Mouse (Mus musculus): Measurements from ENCODE around the gene Wdr13. TPM values are rescaled to one million over a fixed set of nuclear protein-coding genes. Genes with fewer than 3 reads are reported as not detected.
A peak's percentile ranks its signal among the peaks of the same experiment; 100 is the strongest.
"Not testable (repeated sequence)": the region's sequence is repeated elsewhere in the genome, so short reads cannot be mapped to it uniquely, and the experiment has no call there.

Gene Wdr13
- polyA plus RNA-seq, 1 experiment from 2014 or later = 70.5 TPM

DNA sequence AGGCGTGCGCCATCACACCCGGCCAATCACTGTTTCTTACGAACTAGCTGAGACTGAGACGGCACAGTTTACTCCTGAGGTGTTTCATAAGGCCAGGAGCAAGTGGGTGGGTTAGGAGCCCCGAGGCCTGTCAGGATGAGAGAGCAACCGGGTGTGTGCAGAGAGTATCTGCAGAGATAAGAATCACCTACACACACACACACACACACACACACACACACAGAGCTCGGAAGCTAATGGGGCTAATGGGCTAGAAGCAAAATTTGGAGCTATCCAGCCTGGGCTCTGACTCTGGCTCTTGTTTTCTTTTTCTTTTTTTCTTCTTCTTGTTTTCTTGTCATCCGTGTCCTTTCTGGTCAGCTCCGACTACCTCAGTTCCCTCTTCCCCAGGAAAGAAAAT, 37.1 kb downstream of the Wdr13 start:
- Histone ChIP-seq H3K4me1 (ENCODE audit: control insufficient read depth, insufficient read depth, low read length) (peaks cover 4% of the 10 kb centered on the region), H3K27me3 (ENCODE audit: control insufficient read depth, insufficient read depth, low read depth, low read length) (no peaks in the 10 kb centered on the region), H3K4me3 (ENCODE audit: low read depth, low read length) (peak overlapping the region; percentile 28), H3K27ac (ENCODE audit: low read length) (no peak overlapping the region), H3K9me3 (replicated peaks; ENCODE audit: control insufficient read depth, low read length, poor library complexity, severe bottlenecking) (no peaks in the 10 kb centered on the region), H3K4me2 (ENCODE audit: low read length) (peak overlapping the region; percentile 39), H3K36me3 (ENCODE audit: control insufficient read depth, insufficient read depth, low read length) (no peaks in the 10 kb centered on the region), H3K9ac (ENCODE audit: low read depth, low read length) (no peak overlapping the region)
- WGBS = 84% methylated on average over 10 of the region's 10 CpGs
- no peak for ATAC-seq

DNA sequence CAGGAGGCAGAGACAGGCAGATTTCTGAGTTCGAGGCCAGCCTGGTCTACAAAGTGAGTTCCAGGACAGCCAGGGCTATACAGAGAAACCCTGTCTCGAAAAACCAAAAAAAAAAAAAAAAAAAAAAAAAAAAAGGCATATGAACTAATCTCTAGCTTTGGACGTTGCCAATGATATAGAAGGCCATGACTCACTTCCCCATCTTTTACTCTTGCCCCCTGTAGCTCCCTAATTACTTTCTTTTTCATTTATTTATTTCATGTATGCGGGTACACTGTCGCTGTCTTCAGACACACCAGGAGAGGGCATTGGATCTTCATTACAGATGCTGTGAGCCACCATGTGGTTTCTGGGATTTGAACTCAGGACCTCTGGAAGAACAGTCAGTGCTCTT, 41.7 kb downstream of the Wdr13 start:
- WGBS = 86% methylated on average over 4 of the region's 5 CpGs
- H3K4me1 ChIP-seq (ENCODE audit: control insufficient read depth, insufficient read depth, low read length); H3K27ac ChIP-seq (ENCODE audit: low read length); H3K36me3 ChIP-seq (ENCODE audit: control insufficient read depth, insufficient read depth, low read length); H3K9me3 ChIP-seq (replicated peaks; ENCODE audit: control insufficient read depth, low read length, poor library complexity, severe bottlenecking); H3K9ac ChIP-seq (ENCODE audit: low read depth, low read length); H3K4me3 ChIP-seq (ENCODE audit: low read depth, low read length); ATAC-seq; H3K27me3 ChIP-seq (ENCODE audit: control insufficient read depth, insufficient read depth, low read depth, low read length); H3K4me2 ChIP-seq (ENCODE audit: low read length): not testable (repeated sequence)

DNA sequence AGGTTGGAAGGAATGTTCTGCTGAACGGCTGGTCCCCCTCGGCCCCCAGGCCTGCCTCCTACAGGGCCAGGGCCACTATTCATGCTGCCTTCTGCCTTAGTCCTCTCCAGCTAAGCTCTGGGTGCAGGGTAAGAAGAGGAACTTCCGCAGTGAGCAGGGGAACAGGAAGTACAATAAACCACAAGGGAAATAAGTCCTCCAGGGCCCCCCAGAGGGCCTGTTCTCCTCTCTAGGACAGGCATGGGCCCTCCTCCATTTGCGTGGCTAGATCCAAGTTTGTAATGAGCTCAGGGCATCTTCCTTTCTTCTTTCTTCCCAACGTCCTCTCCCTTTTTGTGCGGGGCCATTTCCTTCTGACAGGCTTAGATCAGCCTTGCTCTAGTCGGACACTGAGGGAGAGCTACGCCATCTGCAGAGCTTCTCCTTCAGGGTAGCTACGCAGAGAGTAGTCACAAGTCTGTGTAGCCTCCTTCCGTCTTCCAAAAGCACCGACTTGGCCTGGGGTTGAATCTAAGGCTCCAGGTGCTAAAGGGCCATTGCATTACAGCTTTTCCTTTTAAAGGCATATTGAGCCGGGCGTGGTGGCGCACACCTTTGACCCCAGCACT, 42.2 kb downstream of the Wdr13 start, which contains the start of gene Was:
TSS of gene Was (minus strand) at position 153 of the 608 bp plus-strand sequence.
- Histone ChIP-seq H3K9me3 (replicated peaks; ENCODE audit: control insufficient read depth, low read length, poor library complexity, severe bottlenecking) (no peaks in the 10 kb centered on the region), H3K9ac (ENCODE audit: low read depth, low read length) (no peak within 1 kb of the TSS), H3K27ac (ENCODE audit: low read length) (no peak within 1 kb of the TSS), H3K4me3 (ENCODE audit: low read depth, low read length) (no peak within 1 kb of the TSS), H3K4me2 (ENCODE audit: low read length) (no peak within 1 kb of the TSS), H3K36me3 (ENCODE audit: control insufficient read depth, insufficient read depth, low read length) (no peaks in the 10 kb centered on the region), H3K27me3 (ENCODE audit: control insufficient read depth, insufficient read depth, low read depth, low read length) (no peaks in the 10 kb centered on the region), H3K4me1 (ENCODE audit: control insufficient read depth, insufficient read depth, low read length) (no peaks in the 10 kb centered on the region)
- ATAC-seq = no peak
- WGBS = 87% methylated on average over 14 of the region's 14 CpGs

DNA sequence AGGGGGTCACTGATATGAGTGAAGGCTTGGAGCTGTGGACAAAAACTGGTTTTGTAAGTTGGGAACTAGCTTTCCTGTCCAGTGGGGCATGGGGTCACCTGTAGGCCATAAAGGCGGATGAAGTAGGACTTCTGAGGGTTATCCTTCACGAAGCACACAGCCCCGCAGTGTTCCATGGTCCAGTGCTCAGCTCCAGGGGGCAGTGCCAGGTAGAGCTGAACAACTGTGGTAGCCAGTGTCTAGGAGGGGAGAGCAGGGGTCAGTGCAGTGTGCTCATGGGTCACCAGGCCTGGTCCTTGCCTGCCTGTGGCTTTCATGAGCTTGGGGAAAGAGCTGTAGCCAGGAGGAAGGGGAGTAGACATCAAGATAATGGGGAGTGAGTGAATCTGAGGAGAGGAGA, 42.9 kb downstream of the Wdr13 start:
- Histone ChIP-seq H3K4me3 (ENCODE audit: low read depth, low read length) (no peak overlapping the region), H3K9me3 (replicated peaks; ENCODE audit: control insufficient read depth, low read length, poor library complexity, severe bottlenecking) (no peaks in the 10 kb centered on the region), H3K27me3 (ENCODE audit: control insufficient read depth, insufficient read depth, low read depth, low read length) (no peaks in the 10 kb centered on the region), H3K4me1 (ENCODE audit: control insufficient read depth, insufficient read depth, low read length) (no peaks in the 10 kb centered on the region), H3K36me3 (ENCODE audit: control insufficient read depth, insufficient read depth, low read length) (no peaks in the 10 kb centered on the region), H3K27ac (ENCODE audit: low read length) (no peak overlapping the region), H3K9ac (ENCODE audit: low read depth, low read length) (no peak overlapping the region), H3K4me2 (ENCODE audit: low read length) (no peak overlapping the region)
- no peak for ATAC-seq
- 86% methylated on average over 3 of the region's 3 CpGs for WGBS

DNA sequence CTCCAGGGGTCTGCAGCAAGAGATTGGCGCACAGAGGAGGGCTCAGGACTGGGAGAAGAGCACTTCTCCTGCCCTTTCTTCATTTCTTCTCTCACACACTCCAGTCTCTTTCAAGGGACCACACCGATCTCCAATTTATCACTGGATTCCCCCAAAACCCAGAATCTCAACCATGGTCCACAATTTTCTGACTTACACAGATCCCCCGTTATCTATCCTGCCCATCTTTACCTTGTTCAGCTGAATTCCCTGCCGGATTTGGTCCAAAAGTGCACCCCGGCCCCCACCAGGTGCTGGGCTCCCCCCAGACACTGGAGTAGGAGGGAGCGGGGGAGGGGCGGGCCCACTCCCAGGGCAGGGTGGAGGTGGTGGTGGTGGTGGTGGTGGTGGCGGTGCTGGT, 47.1 kb downstream of the Wdr13 start:
- Histone ChIP-seq H3K4me2 (ENCODE audit: low read length) (no peak overlapping the region), H3K4me3 (ENCODE audit: low read depth, low read length) (no peak overlapping the region), H3K27ac (ENCODE audit: low read length) (no peak overlapping the region), H3K9me3 (replicated peaks; ENCODE audit: control insufficient read depth, low read length, poor library complexity, severe bottlenecking) (no peaks in the 10 kb centered on the region), H3K9ac (ENCODE audit: low read depth, low read length) (no peak overlapping the region), H3K27me3 (ENCODE audit: control insufficient read depth, insufficient read depth, low read depth, low read length) (no peaks in the 10 kb centered on the region), H3K36me3 (ENCODE audit: control insufficient read depth, insufficient read depth, low read length) (no peaks in the 10 kb centered on the region), H3K4me1 (ENCODE audit: control insufficient read depth, insufficient read depth, low read length) (no peaks in the 10 kb centered on the region)
- ATAC-seq = no peak
- 85% methylated on average over 7 of the region's 8 CpGs for WGBS

DNA sequence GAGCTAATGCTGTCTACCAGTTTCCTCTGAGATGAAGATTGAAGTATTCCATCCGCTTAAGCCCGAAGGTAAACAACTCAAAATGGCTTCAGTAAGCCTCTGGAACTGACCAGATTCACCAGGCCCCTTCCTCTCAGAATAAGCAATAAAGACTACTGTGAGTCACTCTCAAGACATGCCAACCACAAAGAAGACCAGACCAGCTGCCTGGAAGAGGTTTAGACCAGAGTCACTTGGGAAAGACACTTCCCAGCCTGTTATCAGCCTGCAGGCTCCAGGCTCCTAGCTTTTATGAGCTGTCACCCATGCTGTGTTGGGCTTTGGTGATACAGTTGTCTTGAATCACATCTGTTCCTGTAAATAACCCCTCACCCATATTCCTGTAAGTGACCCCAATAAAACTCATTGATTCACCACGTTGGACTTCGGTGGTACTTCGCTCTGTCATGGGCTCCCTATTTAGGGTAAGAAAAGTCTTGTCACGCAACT, 47.9 kb downstream of the Wdr13 start:
- H3K4me2 ChIP-seq (ENCODE audit: low read length) = no peak overlapping the region

DNA sequence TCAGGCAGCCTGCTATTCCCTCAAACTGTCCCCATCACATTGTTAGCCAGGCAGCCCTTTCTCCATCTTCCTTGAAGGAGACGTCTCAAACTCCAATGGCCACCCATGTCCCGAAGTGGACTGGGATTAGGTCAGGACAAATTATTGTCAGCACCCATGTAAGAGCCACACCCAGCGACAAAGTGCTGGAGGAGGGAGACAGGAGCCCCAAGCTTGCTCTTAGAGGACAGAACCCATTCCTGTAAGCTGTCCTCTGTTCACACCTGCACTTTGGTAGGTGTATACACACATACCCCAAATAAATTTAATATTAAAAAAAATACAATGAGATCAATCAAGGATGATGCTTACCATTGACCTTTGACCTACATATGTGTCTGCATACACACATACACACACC, 57.6 kb downstream of the Wdr13 start:
- H3K36me3 ChIP-seq (ENCODE audit: control insufficient read depth, insufficient read depth, low read length) = no peaks in the 10 kb centered on the region
- peak overlapping the region; percentile 87 for H3K27ac ChIP-seq (ENCODE audit: low read length)
- H3K9ac ChIP-seq (ENCODE audit: low read depth, low read length) = peak overlapping the region; percentile 55; the same call in 1 of the 2 replicates
- 0 out of 2 replicates have a peak, but pooled peaks cover 4% of the 10 kb centered on the region for H3K4me1 ChIP-seq (ENCODE audit: control insufficient read depth, insufficient read depth, low read length)
- H3K9me3 ChIP-seq (replicated peaks; ENCODE audit: control insufficient read depth, low read length, poor library complexity, severe bottlenecking) = no peaks in the 10 kb centered on the region; the same call in 1 of the 2 replicates
- H3K4me2 ChIP-seq (ENCODE audit: low read length) = peak overlapping the region; percentile 58
- peak; percentile 46 for ATAC-seq
- 26% methylated on average over 3 of the region's 3 CpGs for WGBS
- peak overlapping the region; percentile 29 for H3K4me3 ChIP-seq (ENCODE audit: low read depth, low read length)
- H3K27me3 ChIP-seq (ENCODE audit: control insufficient read depth, insufficient read depth, low read depth, low read length) = no peaks in the 10 kb centered on the region

More for the DNA sequence above, 47.9 kb downstream of the Wdr13 start:
- H3K27ac ChIP-seq (ENCODE audit: low read length) = no peak overlapping the region
- no peaks in the 10 kb centered on the region for H3K9me3 ChIP-seq (replicated peaks; ENCODE audit: control insufficient read depth, low read length, poor library complexity, severe bottlenecking)
- no peak for ATAC-seq
- WGBS = 88% methylated on average over 6 of the region's 6 CpGs
- H3K27me3 ChIP-seq (ENCODE audit: control insufficient read depth, insufficient read depth, low read depth, low read length) = no peaks in the 10 kb centered on the region
- no peaks in the 10 kb centered on the region for H3K36me3 ChIP-seq (ENCODE audit: control insufficient read depth, insufficient read depth, low read length)
- no peak overlapping the region for H3K4me3 ChIP-seq (ENCODE audit: low read depth, low read length)
- no peak overlapping the region for H3K9ac ChIP-seq (ENCODE audit: low read depth, low read length)
- no peaks in the 10 kb centered on the region for H3K4me1 ChIP-seq (ENCODE audit: control insufficient read depth, insufficient read depth, low read length)

DNA sequence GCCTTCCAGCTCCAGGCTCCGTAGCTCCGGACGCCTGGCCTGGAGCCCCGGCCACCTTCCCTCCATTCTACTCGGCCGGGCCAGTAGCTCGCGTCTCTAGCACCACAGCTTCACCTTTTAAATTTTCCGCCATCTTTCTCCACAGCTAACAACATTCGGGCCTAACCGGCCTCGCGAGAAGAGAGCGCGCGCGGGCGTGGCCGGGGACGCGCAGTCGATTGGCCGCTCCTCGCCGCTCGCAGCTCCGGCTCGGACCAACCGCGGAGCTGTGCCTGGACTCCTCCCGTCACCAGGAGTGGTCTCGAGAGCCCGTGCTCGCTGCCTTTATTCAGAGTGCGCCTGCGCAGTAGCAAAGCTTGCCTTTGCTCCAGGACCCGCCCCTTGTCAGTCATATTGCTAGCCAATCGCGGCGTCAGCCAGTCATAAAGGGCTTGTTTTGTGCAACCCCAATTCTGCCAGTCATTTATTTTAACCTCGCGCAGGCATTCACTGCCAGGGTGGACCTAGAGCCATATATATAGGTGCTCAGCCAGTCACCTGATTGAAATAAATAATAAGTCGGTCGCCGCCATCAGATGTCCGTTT, 58.2 kb downstream of the Wdr13 start, which contains the start of gene Suv39h1:
TSS of gene Suv39h1 (minus strand) at position 331 of the 585 bp plus-strand sequence.
- Histone ChIP-seq H3K9me3 (replicated peaks; ENCODE audit: control insufficient read depth, low read length, poor library complexity, severe bottlenecking) (no peaks in the 10 kb centered on the region; the same call in 1 of the 2 replicates), H3K4me1 (ENCODE audit: control insufficient read depth, insufficient read depth, low read length) (0 out of 2 replicates have a peak, but pooled peaks cover 4% of the 10 kb centered on the region), H3K4me3 (ENCODE audit: low read depth, low read length) (peak within 1 kb of the TSS; percentile 56), H3K9ac (ENCODE audit: low read depth, low read length) (peak within 1 kb of the TSS; percentile 56), H3K27me3 (ENCODE audit: control insufficient read depth, insufficient read depth, low read depth, low read length) (no peaks in the 10 kb centered on the region), H3K36me3 (ENCODE audit: control insufficient read depth, insufficient read depth, low read length) (no peaks in the 10 kb centered on the region), H3K27ac (ENCODE audit: low read length) (peak within 1 kb of the TSS; percentile 87), H3K4me2 (ENCODE audit: low read length) (peak within 1 kb of the TSS; percentile 61)
- ATAC-seq = peak; percentile 97
- WGBS = 16% methylated on average over 46 of the region's 46 CpGs

DNA sequence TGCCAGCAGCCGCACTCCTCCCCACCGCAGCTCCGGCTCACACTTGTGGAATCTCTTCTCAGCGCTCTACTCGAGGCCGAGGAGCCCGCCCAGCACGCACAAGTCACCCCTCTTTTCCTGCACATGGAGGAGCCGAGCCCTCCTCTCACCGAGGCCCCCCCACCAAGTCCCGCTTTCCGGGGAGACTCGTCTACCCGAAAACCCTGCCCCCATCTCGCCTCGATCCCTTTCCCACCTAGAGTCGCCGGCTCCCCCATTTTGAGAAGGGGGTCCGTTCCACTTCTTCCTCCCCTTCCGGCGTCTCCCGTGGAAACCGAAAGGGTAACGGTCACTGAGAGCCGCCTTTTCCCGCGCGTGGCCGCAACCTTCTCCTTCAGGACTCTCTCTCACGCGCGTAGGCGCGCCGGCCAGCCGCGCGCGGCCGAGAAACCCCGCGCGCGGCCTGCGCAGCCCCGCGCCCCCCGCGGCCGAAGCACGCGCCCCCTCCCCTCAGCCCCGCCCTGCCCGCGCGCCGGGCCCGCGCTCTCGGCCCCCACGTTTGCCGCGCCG, 58.7 kb downstream of the Wdr13 start:
- 24% methylated on average over 52 of the region's 64 CpGs for WGBS
- Histone ChIP-seq H3K27ac (ENCODE audit: low read length) (peak overlapping the region; percentile 79), H3K4me2 (ENCODE audit: low read length) (peak overlapping the region; percentile 61), H3K36me3 (ENCODE audit: control insufficient read depth, insufficient read depth, low read length) (no peaks in the 10 kb centered on the region), H3K9ac (ENCODE audit: low read depth, low read length) (peak overlapping the region; percentile 56), H3K4me3 (ENCODE audit: low read depth, low read length) (peak overlapping the region; percentile 56), H3K4me1 (ENCODE audit: control insufficient read depth, insufficient read depth, low read length) (0 out of 2 replicates have a peak, but pooled peaks cover 4% of the 10 kb centered on the region), H3K27me3 (ENCODE audit: control insufficient read depth, insufficient read depth, low read depth, low read length) (no peaks in the 10 kb centered on the region), H3K9me3 (replicated peaks; ENCODE audit: control insufficient read depth, low read length, poor library complexity, severe bottlenecking) (no peaks in the 10 kb centered on the region; the same call in 1 of the 2 replicates)
- ATAC-seq = peak; percentile 7

All from midbrain, embryonic 16.5 days (tissue).